ENCODE assay signal across 19 mouse cellular contexts in the genomic region with DNA sequence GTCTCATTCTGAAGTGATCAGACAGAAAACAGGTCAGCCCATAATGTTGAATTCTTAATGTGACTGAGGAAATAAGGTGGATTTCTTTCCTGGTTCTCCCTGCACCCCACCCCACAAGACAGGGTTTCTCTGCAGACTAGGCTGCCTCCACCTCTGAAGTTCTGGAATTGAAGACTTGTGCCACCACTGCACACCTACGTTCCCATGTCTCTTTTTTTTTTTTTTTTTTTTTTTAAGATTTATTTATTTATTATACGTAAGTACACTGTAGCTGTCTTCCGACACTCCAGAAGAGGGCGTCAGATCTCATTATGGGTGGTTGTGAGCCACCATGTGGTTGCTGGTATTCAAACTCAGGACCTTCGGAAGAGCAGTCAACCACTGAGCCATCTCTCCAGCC.
"Had no signal": no experiment of that assay in that cellular context is flagged by ENCODE, and none has a peak within 500 bp of the region (broad histone marks: within the 10 kb centered on the region; RNA-seq: fewer than 3 reads in every experiment).

No protein-coding gene starts in this region.

- H3K27me3 ChIP-seq: limb, embryonic 13.5 days; liver, embryonic 13.5 days; midbrain, embryonic 12.5 days; neural tube, embryonic 13.5 days; stomach, embryonic 15.5 days had no signal

- H3K4me2 ChIP-seq: limb, embryonic 13.5 days; liver, embryonic 13.5 days; lung, embryonic 14.5 days; midbrain, embryonic 12.5 days; neural tube, embryonic 13.5 days; stomach, embryonic 15.5 days had no signal

- H3K9ac ChIP-seq: limb, embryonic 13.5 days; liver, embryonic 13.5 days; lung, embryonic 14.5 days; midbrain, embryonic 12.5 days; neural tube, embryonic 13.5 days; stomach, embryonic 15.5 days had no signal

- H3K9me3 ChIP-seq: limb, embryonic 10.5 days; liver, embryonic 13.5 days; neural tube, embryonic 13.5 days; stomach, embryonic 15.5 days had no signal

- H3K27ac ChIP-seq: limb, embryonic 10.5 days; limb, embryonic 13.5 days; liver, embryonic 13.5 days; macrophage; midbrain, embryonic 12.5 days; neural tube, embryonic 13.5 days; stomach, embryonic 15.5 days had no signal

- DNase-seq: kidney, adult 8-10 months; kidney, postnatal 25 days; liver; liver, embryonic 13.5 days; lung, embryonic 14.5 days; retina, postnatal 1 day; right cerebral cortex, postnatal 25 days; spleen, adult 18-20 months; thymus, adult 18-20 months; thymus, postnatal 36 days had no signal

- H3K4me3 ChIP-seq: limb, embryonic 10.5 days; limb, embryonic 13.5 days; liver, embryonic 13.5 days; midbrain, embryonic 12.5 days; myocyte; neural tube, embryonic 13.5 days; stomach, embryonic 15.5 days had no signal

- H3K4me1 ChIP-seq: stomach, embryonic 15.5 days had no signal

- ATAC-seq: lung, postnatal 0 days; midbrain, embryonic 16.5 days had no signal
